Mouse (Mus musculus) heart, embryonic 10.5 days (tissue): ENCODE measurements around the gene Rasal3. TPM values are rescaled to one million over a fixed set of nuclear protein-coding genes. Genes with fewer than 3 reads are reported as not detected.

Experiments used
- DNase-seq: peaks from one replicate; pipeline ENCODE4 v3.0.0-alpha.2; 2017; ENCODE audit warnings: low spot score
- H3K27ac ChIP-seq: fragments of 300-500 bp; sonication (generic); 2 replicates; pipeline ENCODE4 v1.5.1; 2016; ENCODE audit warnings: mild to moderate bottlenecking
- H3K27me3 ChIP-seq: fragments of 300-500 bp; sonication (generic); 2 replicates; pipeline ENCODE4 v1.6.1; 2016; ENCODE audit warnings: mild to moderate bottlenecking; ENCODE audit not compliant: poor library complexity, insufficient read depth, severe bottlenecking
- H3K36me3 ChIP-seq: fragments of 300-500 bp; sonication (generic); 2 replicates; pipeline ENCODE4 v1.6.1; 2016; ENCODE audit warnings: mild to moderate bottlenecking, moderate library complexity
- H3K4me1 ChIP-seq: fragments of 300-500 bp; sonication (generic); 2 replicates; pipeline ENCODE4 v1.6.1; 2016; ENCODE audit warnings: mild to moderate bottlenecking
- H3K4me3 ChIP-seq: fragments of 300-500 bp; sonication (generic); 2 replicates; pipeline ENCODE4 v1.5.1; 2016; ENCODE audit warnings: mild to moderate bottlenecking, moderate library complexity
- H3K9me3 ChIP-seq: fragments of 300-500 bp; sonication (generic); 2 replicates; pipeline ENCODE4 v1.6.1; 2016; ENCODE audit warnings: mild to moderate bottlenecking, moderate library complexity
- WGBS: fragments of 180-500 bp; shearing (Covaris S2); methylation state at CpG from one replicate; pipeline ENCODE4 v1.1.7; 2016; 5-methylcytosine and 5-hydroxymethylcytosine counted together
- polyA plus RNA-seq: library from polyadenylated mRNA; unstranded; fragments of >200 nt; fragmentation: Nextera tagmentation; extraction: Ambion mirVana; gene quantifications from 2 replicates; pipeline ENCODE4 v1.2.1, GENCODE M21; 2016

Gene Rasal3
- polyA plus RNA-seq = 1.2 and 2.3 TPM in 2 replicates

DNA sequence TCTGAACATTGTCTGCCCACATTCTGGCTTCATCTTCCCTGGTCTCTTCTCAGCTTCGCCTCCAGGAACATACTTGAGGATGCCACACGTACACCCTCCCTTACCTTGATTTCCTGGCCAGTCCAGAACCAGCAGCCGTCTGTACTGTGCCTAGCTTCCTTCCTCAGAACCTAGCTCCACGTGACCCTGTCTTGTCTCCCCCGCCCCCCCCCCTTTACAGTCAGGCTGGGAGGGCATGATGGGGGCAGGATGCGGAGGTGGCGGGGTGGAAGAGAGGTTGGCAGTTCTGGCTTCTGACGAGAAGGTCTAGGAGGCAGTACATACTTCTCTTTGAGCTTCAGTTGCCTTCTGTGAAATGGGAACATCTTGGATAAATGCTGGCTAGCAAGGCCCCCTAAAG is at the start of gene Rasal3:
Gene Rasal3, minus strand, starts transcription at position 167 of the 400 bp plus-strand sequence.
- Histone ChIP-seq H3K9me3 (no peaks in the 10 kb centered on the region), H3K36me3 (no peaks in the 10 kb centered on the region), H3K27ac (no peak within 1 kb of the TSS), H3K4me1 (no peaks in the 10 kb centered on the region), H3K4me3 (no peak within 1 kb of the TSS), H3K27me3 (peaks cover 35% of the 10 kb centered on the region)
- DNase-seq = no peak
- 70% methylated on average over 8 of the region's 8 CpGs for WGBS

DNA sequence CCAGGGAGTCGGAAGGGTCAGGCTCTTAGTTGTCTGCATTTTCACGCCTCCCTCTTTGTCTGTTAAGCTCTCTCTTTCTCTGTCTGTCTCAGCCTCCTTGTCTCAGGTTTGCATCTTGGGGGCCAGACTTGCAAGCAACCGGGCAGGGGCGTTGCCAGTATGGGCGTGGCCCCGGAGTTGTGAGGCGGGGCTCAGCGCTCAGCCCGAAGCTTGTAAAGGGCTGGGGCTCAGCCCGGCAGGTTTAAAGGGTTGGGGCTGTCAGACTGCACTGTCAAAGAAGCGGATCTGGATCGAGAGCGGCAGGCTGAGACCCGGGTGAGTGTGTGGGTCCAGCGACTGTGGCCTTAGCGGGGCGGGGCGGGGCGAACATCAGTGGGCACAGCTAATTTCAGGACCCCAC is 49.1 kb upstream of the Rasal3 start, which contains the start of gene Cyp4f39:
Gene Cyp4f39, plus strand, starts transcription at position 242 of the 400 bp plus-strand sequence.
- Histone ChIP-seq H3K4me1 (peaks cover 8% of the 10 kb centered on the region; the same call in 1 of the 2 replicates), H3K9me3 (no peaks in the 10 kb centered on the region), H3K27ac (no peak within 1 kb of the TSS), H3K27me3 (peaks cover 33% of the 10 kb centered on the region), H3K36me3 (no peaks in the 10 kb centered on the region), H3K4me3 (peak within 1 kb of the TSS; percentile 49)
- DNase-seq = peak; percentile 78
- 2% methylated on average over 19 of the region's 19 CpGs for WGBS

DNA sequence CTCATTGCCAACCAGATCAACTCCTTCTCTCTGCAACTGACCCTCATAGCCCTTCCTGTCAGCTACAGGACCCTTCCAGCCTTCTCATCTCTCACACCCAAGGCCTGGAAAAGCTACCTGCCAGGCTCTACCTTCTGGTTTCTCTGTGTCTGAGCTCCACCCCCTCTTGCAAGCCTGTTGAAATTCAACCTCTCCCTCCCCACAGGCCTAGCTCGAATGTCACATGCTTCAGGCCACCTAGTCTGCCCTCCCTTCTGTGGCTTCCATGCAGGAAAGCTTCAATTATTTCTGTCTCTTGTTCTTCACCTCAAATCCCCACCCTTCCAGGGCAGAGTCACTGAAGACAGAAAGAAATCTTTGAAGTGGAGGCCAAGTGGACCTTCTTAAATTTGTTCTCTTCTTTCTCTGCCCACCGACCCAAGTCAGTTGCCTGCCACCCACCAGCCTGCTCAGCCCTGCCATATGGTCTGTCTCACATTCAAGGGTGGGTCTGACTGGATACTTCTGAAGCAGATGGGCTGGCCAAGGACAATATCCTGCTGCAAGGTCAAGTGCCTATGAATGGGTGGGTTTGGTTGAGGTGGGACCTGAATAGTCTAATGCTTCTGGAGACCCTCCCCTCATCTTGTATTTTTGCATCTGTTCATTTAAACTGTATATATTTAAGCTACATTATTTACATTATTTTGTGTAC is 47.6 kb upstream of the Rasal3 start:
- no peaks in the 10 kb centered on the region for H3K36me3 ChIP-seq
- peaks cover 8% of the 10 kb centered on the region; the same call in 1 of the 2 replicates for H3K4me1 ChIP-seq
- no peaks in the 10 kb centered on the region for H3K9me3 ChIP-seq
- DNase-seq = no peak
- peaks cover 33% of the 10 kb centered on the region for H3K27me3 ChIP-seq
- H3K4me3 ChIP-seq = no peak overlapping the region
- H3K27ac ChIP-seq = no peak overlapping the region
- WGBS = 29% methylated on average over 2 of the region's 2 CpGs

GRCm38 (mm10) chr17:32449042-32449441 is 45.7 kb upstream of the Rasal3 start:
- Histone ChIP-seq H3K36me3 (no peaks in the 10 kb centered on the region), H3K9me3 (no peaks in the 10 kb centered on the region), H3K4me1 (peaks cover 8% of the 10 kb centered on the region; the same call in 1 of the 2 replicates), H3K4me3 (no peak overlapping the region), H3K27ac (no peak overlapping the region), H3K27me3 (peaks cover 29% of the 10 kb centered on the region)
- no peak for DNase-seq
- 88% methylated on average over 1 of the region's 1 CpGs for WGBS

DNA sequence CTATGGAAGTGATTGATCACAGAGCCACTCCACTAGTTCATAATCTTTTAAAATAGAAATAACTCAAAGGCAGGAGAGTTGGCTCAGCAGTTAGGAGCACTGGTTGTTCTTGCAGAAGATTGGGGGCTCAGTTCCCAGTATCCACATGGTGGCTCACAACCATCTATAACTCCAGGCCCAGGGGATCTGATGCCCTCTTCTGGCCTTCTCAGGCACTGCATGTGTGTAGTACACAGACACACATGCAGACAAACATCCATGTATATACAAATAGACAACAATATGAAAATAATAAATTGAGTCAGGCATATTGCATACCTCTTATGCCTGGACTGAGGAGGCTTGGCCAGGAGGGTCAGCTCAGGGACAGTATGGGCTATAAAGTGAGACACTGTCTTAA is 43.8 kb upstream of the Rasal3 start:
- H3K9me3 ChIP-seq = no peaks in the 10 kb centered on the region
- DNase-seq = no peak

DNA sequence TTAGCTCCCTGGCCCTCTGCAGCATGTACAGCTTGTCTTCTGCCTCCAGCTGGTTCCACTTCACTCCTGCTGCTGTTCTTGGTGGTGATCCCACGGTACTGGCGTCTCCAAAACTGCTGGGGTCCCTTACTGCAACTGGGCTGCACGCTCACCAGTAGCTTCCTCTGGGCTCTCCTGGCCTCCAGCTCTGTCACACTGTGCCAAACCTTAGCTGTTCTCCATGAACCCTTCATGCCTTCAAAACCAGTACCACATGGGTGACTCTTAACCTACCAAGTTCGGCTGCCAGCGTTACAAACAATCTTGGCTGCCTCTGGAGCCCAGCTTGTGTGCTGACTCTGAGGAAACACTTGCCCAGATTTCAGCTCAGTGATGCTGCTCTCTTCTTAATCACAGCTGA is 41.6 kb upstream of the Rasal3 start:
- no peaks in the 10 kb centered on the region for H3K36me3 ChIP-seq
- DNase-seq = no peak
- peaks cover 9% of the 10 kb centered on the region; the same call in 1 of the 2 replicates for H3K27me3 ChIP-seq
- H3K4me3 ChIP-seq = no peak overlapping the region
- no peaks in the 10 kb centered on the region for H3K9me3 ChIP-seq
- H3K27ac ChIP-seq = no peak overlapping the region
- 71% methylated on average over 5 of the region's 5 CpGs for WGBS
- no peaks in the 10 kb centered on the region for H3K4me1 ChIP-seq

More for the DNA sequence above, 43.8 kb upstream of the Rasal3 start:
- Histone ChIP-seq H3K27me3 (peaks cover 12% of the 10 kb centered on the region), H3K27ac (no peak overlapping the region), H3K4me1 (peaks cover 1% of the 10 kb centered on the region; the same call in 1 of the 2 replicates), H3K36me3 (no peaks in the 10 kb centered on the region), H3K4me3 (no peak overlapping the region)

DNA sequence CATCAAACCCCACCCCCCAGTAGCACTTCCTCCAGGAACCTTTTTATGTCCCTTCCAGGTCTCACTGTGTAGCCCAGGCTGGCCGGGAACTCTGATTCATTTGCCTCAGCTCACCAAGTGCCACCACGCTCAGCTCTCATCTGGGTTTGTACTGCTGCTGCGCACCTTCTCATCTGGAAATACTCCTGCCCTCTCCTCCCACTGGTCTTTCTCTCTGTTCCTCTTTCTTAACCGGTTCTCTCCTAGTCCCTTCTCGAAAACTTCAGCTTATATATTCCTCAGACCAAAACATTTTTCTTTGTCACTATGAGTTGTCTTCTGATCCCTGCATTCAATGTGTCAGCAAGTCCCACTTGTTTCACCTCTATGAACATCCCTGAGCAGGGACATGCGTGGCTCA is 39.9 kb upstream of the Rasal3 start:
- no peak for DNase-seq
- WGBS = 70% methylated on average over 6 of the region's 6 CpGs
- Histone ChIP-seq H3K4me1 (no peaks in the 10 kb centered on the region), H3K36me3 (no peaks in the 10 kb centered on the region), H3K4me3 (no peak overlapping the region), H3K27ac (no peak overlapping the region), H3K27me3 (peaks cover 9% of the 10 kb centered on the region; the same call in 1 of the 2 replicates), H3K9me3 (no peaks in the 10 kb centered on the region)

- Histone ChIP-seq H3K36me3 (no peaks in the 10 kb centered on the region), H3K27ac (no peak overlapping the region), H3K27me3 (peaks cover 10% of the 10 kb centered on the region; the same call in 1 of the 2 replicates), H3K4me3 (no peak overlapping the region), H3K4me1 (no peaks in the 10 kb centered on the region), H3K9me3 (no peaks in the 10 kb centered on the region)
- no peak for DNase-seq
- 91% methylated on average over 4 of the region's 4 CpGs for WGBS
Measured at GRCm38 (mm10) chr17:32437106-32437505, 33.7 kb upstream of the Rasal3 start.

DNA sequence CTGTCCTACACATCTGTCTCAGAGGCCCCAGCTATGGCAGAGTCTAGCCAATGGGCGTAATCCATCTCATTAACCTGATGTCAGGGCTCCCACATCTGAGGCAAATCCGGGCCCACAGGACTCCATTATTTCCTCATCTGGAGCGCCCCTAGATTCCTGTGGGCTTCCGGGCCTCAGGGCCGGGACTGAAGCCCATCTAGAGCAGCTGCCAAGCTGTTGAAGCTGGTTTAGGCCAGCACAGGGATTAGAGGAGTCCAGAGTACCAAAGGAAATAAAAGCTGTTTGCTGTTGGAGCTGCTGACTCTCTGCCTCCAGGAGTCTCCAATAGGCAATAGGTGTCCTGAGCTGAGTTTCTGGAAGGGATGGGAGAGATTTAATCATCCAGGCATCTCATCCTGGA is 31.8 kb upstream of the Rasal3 start:
- Histone ChIP-seq H3K4me3 (no peak overlapping the region), H3K27ac (no peak overlapping the region), H3K27me3 (peaks cover 3% of the 10 kb centered on the region; the same call in 1 of the 2 replicates), H3K9me3 (no peaks in the 10 kb centered on the region), H3K4me1 (no peaks in the 10 kb centered on the region), H3K36me3 (no peaks in the 10 kb centered on the region)
- 64% methylated on average over 5 of the region's 5 CpGs for WGBS
- DNase-seq = no peak

- no peaks in the 10 kb centered on the region for H3K9me3 ChIP-seq
- peaks cover 3% of the 10 kb centered on the region; the same call in 1 of the 2 replicates for H3K27me3 ChIP-seq
Measured at GRCm38 (mm10) chr17:32434324-32434723, 30.9 kb upstream of the Rasal3 start.

GRCm38 (mm10) chr17:32431972-32432371 is 28.6 kb upstream of the Rasal3 start:
- H3K36me3 ChIP-seq = no peaks in the 10 kb centered on the region
- H3K27me3 ChIP-seq = peaks cover 3% of the 10 kb centered on the region; the same call in 1 of the 2 replicates
- DNase-seq = no peak
- H3K4me3 ChIP-seq = no peak overlapping the region
- WGBS = 50% methylated on average over 3 of the region's 3 CpGs
- no peaks in the 10 kb centered on the region for H3K4me1 ChIP-seq
- no peaks in the 10 kb centered on the region for H3K9me3 ChIP-seq
- no peak overlapping the region for H3K27ac ChIP-seq

More at GRCm38 (mm10) chr17:32434324-32434723, 30.9 kb upstream of the Rasal3 start:
- Histone ChIP-seq H3K36me3 (no peaks in the 10 kb centered on the region), H3K27ac (no peak overlapping the region), H3K4me3 (no peak overlapping the region), H3K4me1 (no peaks in the 10 kb centered on the region)
- no peak for DNase-seq
- 55% methylated on average over 4 of the region's 4 CpGs for WGBS

DNA sequence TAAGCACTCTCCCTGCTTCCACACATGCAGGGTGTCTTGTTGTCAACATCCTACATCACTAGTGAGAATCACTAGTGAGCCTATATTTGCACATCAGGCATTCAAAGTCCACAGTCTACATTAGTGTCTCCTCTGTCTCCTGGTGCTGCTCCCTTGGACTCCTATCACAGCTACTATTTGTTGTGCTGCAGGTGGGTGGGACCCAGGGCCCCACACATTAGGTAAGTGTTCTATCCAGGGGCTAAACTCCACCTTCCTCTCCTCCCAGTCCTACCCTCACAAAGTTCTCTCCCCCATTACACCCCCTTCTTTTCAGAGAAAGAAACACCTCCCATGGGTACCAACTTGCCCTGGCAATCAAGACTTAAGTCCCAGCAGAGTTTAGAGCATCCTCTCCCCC is 23.2 kb upstream of the Rasal3 start:
- no peak for DNase-seq
- no peaks in the 10 kb centered on the region for H3K36me3 ChIP-seq
- no peak overlapping the region for H3K4me3 ChIP-seq
- H3K27me3 ChIP-seq = peaks cover 15% of the 10 kb centered on the region; the same call in 1 of the 2 replicates
- no peaks in the 10 kb centered on the region for H3K4me1 ChIP-seq
- H3K27ac ChIP-seq = no peak overlapping the region
- no peaks in the 10 kb centered on the region for H3K9me3 ChIP-seq

DNA sequence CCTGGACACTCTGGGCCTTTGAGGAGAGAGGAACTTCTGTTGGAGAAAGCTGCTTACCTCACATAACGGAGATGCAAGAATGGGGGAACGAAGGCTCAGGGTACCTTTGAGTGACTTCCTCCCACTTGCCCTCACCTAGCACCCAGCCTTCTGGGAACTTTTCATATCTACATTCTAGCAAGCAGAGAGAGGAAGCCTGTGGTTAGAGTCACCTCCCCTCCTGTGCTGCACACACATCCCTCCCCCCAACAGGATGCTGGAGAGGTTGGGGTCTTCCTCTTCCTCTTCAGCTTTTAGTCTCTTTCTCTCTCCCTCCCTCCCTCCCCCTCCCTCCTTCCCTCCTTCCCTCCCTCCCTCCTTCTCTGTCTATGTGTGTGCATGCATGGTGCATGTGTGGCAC is 20.7 kb upstream of the Rasal3 start, which contains the start of gene Pglyrp2:
Gene Pglyrp2, minus strand, starts transcription at position 134 of the 400 bp plus-strand sequence.
- Histone ChIP-seq H3K27ac (no peak within 1 kb of the TSS), H3K36me3 (no peaks in the 10 kb centered on the region), H3K4me1 (no peaks in the 10 kb centered on the region), H3K9me3 (no peaks in the 10 kb centered on the region), H3K27me3 (peaks cover 16% of the 10 kb centered on the region; the same call in 1 of the 2 replicates), H3K4me3 (no peak within 1 kb of the TSS)
- DNase-seq = no peak
- WGBS = 75% methylated on average over 2 of the region's 2 CpGs
